Mouse (Mus musculus): ENCODE data around the gene Ngfr. TPM values are rescaled to one million over a fixed set of nuclear protein-coding genes. Genes with fewer than 3 reads are reported as not detected.

Gene Ngfr
- total RNA-seq (2012; rRNA removed) (not detected in 2 replicates), polyA plus RNA-seq (2012; ENCODE audit: insufficient read depth in 1 of 2, insufficient read length in 2 of 2, low read depth in 1 of 2, low replicate concordance in 2 of 2, missing spikeins in 1 of 2) (not detected)

GRCm38 (mm10) chr11:95587423-95587951 is at the start of gene Ngfr:
TSS of gene Ngfr (minus strand) at chr11:95587735.
- no peak within 1 kb of the TSS for H3K27ac ChIP-seq (ENCODE audit: control insufficient read depth, low read depth, low read length)
- H3K79me2 ChIP-seq (ENCODE audit: control insufficient read depth, insufficient read depth, low read length, poor library complexity) = no peaks in the 10 kb centered on the region
- no peaks in the 10 kb centered on the region for H3K9me3 ChIP-seq (replicated peaks; ENCODE audit: insufficient read depth, low read length)
- no peaks in the 10 kb centered on the region for H3K4me1 ChIP-seq (ENCODE audit: control insufficient read depth in 1 of 2, insufficient read depth in 2 of 2, low read length in 2 of 2)
- H3K4me3 ChIP-seq (ENCODE audit: control insufficient read depth in 1 of 2, insufficient read depth in 1 of 2, low read depth in 2 of 2, low read length in 2 of 2) = no peak within 1 kb of the TSS
- peaks cover 2 to 3% of the 10 kb centered on the region in 2 experiments; a peak in 2 of 4 replicates for H3K27me3 ChIP-seq (ENCODE audit: control insufficient read depth in 1 of 2, insufficient read depth in 2 of 2, low read length in 2 of 2)
- H3K9ac ChIP-seq (ENCODE audit: control insufficient read depth, low read depth, low read length, poor library complexity, severe bottlenecking) = no peak within 1 kb of the TSS
- TF ChIP-seq RAD21 (IDR thresholded peaks at IDR 0.05; ENCODE audit: low read depth, low read length) = no peak
- TF ChIP-seq MYB (IDR thresholded peaks at IDR 0.05; ENCODE audit: low read depth, low read length) = no peak
- TF ChIP-seq TCF12 (IDR thresholded peaks at IDR 0.05; ENCODE audit: low read depth, low read length) = no peak
- TF ChIP-seq MAZ (IDR thresholded peaks at IDR 0.05; ENCODE audit: low read depth, low read length) = no peak
- TF ChIP-seq ZKSCAN1 (IDR thresholded peaks at IDR 0.05; ENCODE audit: low read depth, low read length) = no peak
- no peak for TF ChIP-seq CHD1 (IDR thresholded peaks at IDR 0.05; ENCODE audit: low read depth, low read length)
- TF ChIP-seq ELF1 (IDR thresholded peaks at IDR 0.05; ENCODE audit: low read depth, low read length) = no peak
- TF ChIP-seq GATA1 (IDR thresholded peaks at IDR 0.05; ENCODE audit: low read depth, low read length) = no peak
- TF ChIP-seq USF1 (IDR thresholded peaks at IDR 0.05; ENCODE audit: low read depth, low read length) = no peak
- TF ChIP-seq POLR2AphosphoS5 (IDR thresholded peaks at IDR 0.05; ENCODE audit: borderline replicate concordance, low read depth, low read length) = no peak
- H3K36me3 ChIP-seq (ENCODE audit: control insufficient read depth in 1 of 2, insufficient read depth in 2 of 2, low read length in 2 of 2) = no peaks in the 10 kb centered on the region
- DNase-seq (ENCODE audit: low read depth, low spot score) = no peak

GRCm38 (mm10) chr11:95635030-95635429 is 47.5 kb upstream of the Ngfr start:
- peaks cover 0 to 9% of the 10 kb centered on the region in 2 experiments; a peak in 3 of 4 replicates for H3K27me3 ChIP-seq (ENCODE audit: control insufficient read depth in 1 of 2, insufficient read depth in 2 of 2, low read length in 2 of 2)

GRCm38 (mm10) chr11:95633512-95634000 is 46.0 kb upstream of the Ngfr start:
- DNase-seq (ENCODE audit: low read depth, low spot score) = no peak
- Histone ChIP-seq H3K4me3 (ENCODE audit: control insufficient read depth in 1 of 2, insufficient read depth in 1 of 2, low read depth in 2 of 2, low read length in 2 of 2) (no peak overlapping the region), H3K36me3 (ENCODE audit: control insufficient read depth in 1 of 2, insufficient read depth in 2 of 2, low read length in 2 of 2) (no peaks in the 10 kb centered on the region), H3K27ac (ENCODE audit: control insufficient read depth, low read depth, low read length) (no peak overlapping the region), H3K9ac (ENCODE audit: control insufficient read depth, low read depth, low read length, poor library complexity, severe bottlenecking) (no peak overlapping the region), H3K79me2 (ENCODE audit: control insufficient read depth, insufficient read depth, low read length, poor library complexity) (no peaks in the 10 kb centered on the region), H3K4me1 (ENCODE audit: control insufficient read depth in 1 of 2, insufficient read depth in 2 of 2, low read length in 2 of 2) (no peaks in the 10 kb centered on the region), H3K9me3 (replicated peaks; ENCODE audit: insufficient read depth, low read length) (no peaks in the 10 kb centered on the region), H3K27me3 (ENCODE audit: control insufficient read depth in 1 of 2, insufficient read depth in 2 of 2, low read length in 2 of 2) (peaks cover 3 to 9% of the 10 kb centered on the region in 2 experiments)
- TF ChIP-seq MAZ (IDR thresholded peaks at IDR 0.05; ENCODE audit: low read depth, low read length) (no peak), POLR2A (IDR thresholded peaks at IDR 0.05; ENCODE audit: control insufficient read depth in 1 of 2, insufficient read depth in 1 of 2, low read depth in 1 of 2, low read length in 2 of 2, poor library complexity in 1 of 2) (no peak), MYB (IDR thresholded peaks at IDR 0.05; ENCODE audit: low read depth, low read length) (no peak), MXI1 (IDR thresholded peaks at IDR 0.05; ENCODE audit: low read depth, low read length) (no peak), USF2 (IDR thresholded peaks at IDR 0.05; ENCODE audit: borderline replicate concordance in 1 of 2, insufficient read depth in 1 of 2, low read depth in 1 of 2, low read length in 2 of 2) (no peak), UBTF (IDR thresholded peaks at IDR 0.05; ENCODE audit: borderline replicate concordance, insufficient read depth, low read depth, low read length) (no peak), USF1 (IDR thresholded peaks at IDR 0.05; ENCODE audit: low read depth, low read length) (no peak)

More at GRCm38 (mm10) chr11:95635030-95635429, 47.5 kb upstream of the Ngfr start:
- DNase-seq (ENCODE audit: low read depth, low spot score) = no peak
- H3K9me3 ChIP-seq (replicated peaks; ENCODE audit: insufficient read depth, low read length) = no peaks in the 10 kb centered on the region
- H3K36me3 ChIP-seq (ENCODE audit: control insufficient read depth in 1 of 2, insufficient read depth in 2 of 2, low read length in 2 of 2) = no peaks in the 10 kb centered on the region
- no peak overlapping the region for H3K4me3 ChIP-seq (ENCODE audit: control insufficient read depth in 1 of 2, insufficient read depth in 1 of 2, low read depth in 2 of 2, low read length in 2 of 2)
- no peak overlapping the region for H3K9ac ChIP-seq (ENCODE audit: control insufficient read depth, low read depth, low read length, poor library complexity, severe bottlenecking)
- no peak overlapping the region for H3K27ac ChIP-seq (ENCODE audit: control insufficient read depth, low read depth, low read length)
- TF ChIP-seq SMC3 (IDR thresholded peaks at IDR 0.05; ENCODE audit: low read depth, low read length) = no peak
- H3K4me1 ChIP-seq (ENCODE audit: control insufficient read depth in 1 of 2, insufficient read depth in 2 of 2, low read length in 2 of 2) = no peaks in the 10 kb centered on the region
- no peaks in the 10 kb centered on the region for H3K79me2 ChIP-seq (ENCODE audit: control insufficient read depth, insufficient read depth, low read length, poor library complexity)
